Mouse (Mus musculus): ENCODE measurements around the gene Cpt1c. TPM values are rescaled to one million over a fixed set of nuclear protein-coding genes. Genes with fewer than 3 reads are reported as not detected.
A peak's percentile ranks its signal among the peaks of the same experiment; 100 is the strongest.

The Cpt1c gene
- polyA plus RNA-seq, 1 experiment from 2014 or later, result 58.1 TPM

GRCm38 (mm10) chr7:44997940-44998428 lies 23.3 kb upstream of the Cpt1c start:
- no peaks in the 10 kb centered on the region for H3K27me3 ChIP-seq
- H3K27ac ChIP-seq (replicated peaks), result peak overlapping the region; percentile 51
- 3% methylated on average over 15 of the region's 15 CpGs for WGBS
- no peaks in the 10 kb centered on the region for H3K9me3 ChIP-seq
- H3K4me1 ChIP-seq (replicated peaks), result peaks cover 24% of the 10 kb centered on the region
- peak overlapping the region; percentile 65 for H3K4me2 ChIP-seq
- no peak for ATAC-seq (ENCODE audit: low FRiP score, low read depth)
- peak overlapping the region; percentile 45 for H3K4me3 ChIP-seq
- H3K36me3 ChIP-seq, result peaks cover 28% of the 10 kb centered on the region
- peak overlapping the region; percentile 53 for H3K9ac ChIP-seq

- H3K4me3 ChIP-seq, result peak within 1 kb of the TSS; percentile 45
- under 1% methylated on average over 43 of the region's 43 CpGs for WGBS
- peak within 1 kb of the TSS; percentile 51 for H3K27ac ChIP-seq (replicated peaks)
- no peaks in the 10 kb centered on the region for H3K9me3 ChIP-seq
- peak within 1 kb of the TSS; percentile 65 for H3K4me2 ChIP-seq
- peak within 1 kb of the TSS; percentile 53 for H3K9ac ChIP-seq
- H3K36me3 ChIP-seq, result peaks cover 23% of the 10 kb centered on the region
- ATAC-seq (ENCODE audit: low FRiP score, low read depth), result peak; percentile 91
- H3K27me3 ChIP-seq, result no peaks in the 10 kb centered on the region
- peaks cover 24% of the 10 kb centered on the region for H3K4me1 ChIP-seq (replicated peaks)
Observed at GRCm38 (mm10) chr7:44997231-44997939, 22.7 kb upstream of the Cpt1c start, which contains the start of gene Irf3. Gene Irf3 (plus strand): TSS chr7:44997648.

- H3K4me3 ChIP-seq, result peak overlapping the region; percentile 45
- WGBS, result 17% methylated on average over 10 of the region's 10 CpGs
- H3K36me3 ChIP-seq, result peaks cover 15% of the 10 kb centered on the region
- peak overlapping the region; percentile 33; the same call in 1 of the 2 replicates for H3K9ac ChIP-seq
- no peaks in the 10 kb centered on the region for H3K27me3 ChIP-seq
- H3K9me3 ChIP-seq, result no peaks in the 10 kb centered on the region
- H3K4me2 ChIP-seq, result peak overlapping the region; percentile 65
- H3K27ac ChIP-seq (replicated peaks), result peak overlapping the region; percentile 41
- peaks cover 24% of the 10 kb centered on the region for H3K4me1 ChIP-seq (replicated peaks)
- ATAC-seq (ENCODE audit: low FRiP score, low read depth), result no peak
Observed at GRCm38 (mm10) chr7:44996672-44997071, 22.0 kb upstream of the Cpt1c start.

- H3K4me3 ChIP-seq, result peak overlapping the region; percentile 57
- no peaks in the 10 kb centered on the region for H3K9me3 ChIP-seq
- H3K27ac ChIP-seq (replicated peaks), result peak overlapping the region; percentile 91
- peak overlapping the region; percentile 70 for H3K9ac ChIP-seq
- H3K36me3 ChIP-seq, result peaks cover 2% of the 10 kb centered on the region
- no peaks in the 10 kb centered on the region for H3K27me3 ChIP-seq
- peaks cover 40% of the 10 kb centered on the region for H3K4me1 ChIP-seq (replicated peaks)
- WGBS, result under 1% methylated on average over 29 of the region's 29 CpGs
- peak overlapping the region; percentile 69 for H3K4me2 ChIP-seq
- peak; percentile 15 for ATAC-seq (ENCODE audit: low FRiP score, low read depth)
Observed at GRCm38 (mm10) chr7:44986879-44987718, 12.4 kb upstream of the Cpt1c start.

DNA sequence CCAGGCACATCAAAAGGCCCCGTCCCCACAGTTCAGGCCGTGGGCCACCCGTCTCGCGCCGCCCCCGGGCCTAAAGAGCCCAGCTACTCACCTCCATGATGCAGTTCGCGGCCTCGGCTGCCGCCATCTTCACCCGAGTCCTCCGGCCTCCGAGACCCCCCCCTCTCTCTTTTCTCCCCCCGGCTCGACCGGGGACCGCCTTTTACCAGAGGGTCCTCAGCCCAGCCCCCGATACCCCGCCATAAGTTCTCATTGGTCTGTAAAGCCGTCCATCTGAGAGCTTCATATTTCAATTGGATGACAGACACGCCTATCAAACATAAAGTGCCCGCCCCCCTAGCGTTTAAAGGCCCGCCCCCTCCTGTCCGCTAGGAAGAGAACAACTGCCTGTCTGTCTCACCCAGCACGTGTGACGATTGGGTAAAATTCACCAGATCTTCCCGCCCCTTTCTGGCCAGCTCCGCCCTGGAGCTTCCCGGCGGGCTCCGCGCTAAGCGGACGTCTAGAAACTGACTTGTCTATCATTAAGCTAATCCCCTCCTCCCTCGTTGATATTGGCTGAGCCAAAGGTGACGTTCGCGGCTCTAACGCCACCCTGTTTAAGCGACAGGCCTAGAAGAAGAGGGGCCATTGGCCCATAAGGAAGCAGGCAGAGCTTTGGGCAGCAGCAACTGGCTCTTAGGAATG lies 11.7 kb upstream of the Cpt1c start, which contains the start of gene Prmt1:
Gene Prmt1, minus strand, starts transcription at position 377 of the 687 bp plus-strand sequence.
- H3K4me1 ChIP-seq (replicated peaks), result peaks cover 40% of the 10 kb centered on the region
- WGBS, result under 1% methylated on average over 42 of the region's 42 CpGs
- H3K4me3 ChIP-seq, result peak within 1 kb of the TSS; percentile 89
- ATAC-seq (ENCODE audit: low FRiP score, low read depth), result peak; percentile 98
- no peaks in the 10 kb centered on the region for H3K9me3 ChIP-seq
- H3K27ac ChIP-seq (replicated peaks), result peak within 1 kb of the TSS; percentile 96
- H3K36me3 ChIP-seq, result peaks cover 10% of the 10 kb centered on the region
- peak within 1 kb of the TSS; percentile 74 for H3K4me2 ChIP-seq
- no peaks in the 10 kb centered on the region for H3K27me3 ChIP-seq
- H3K9ac ChIP-seq, result peak within 1 kb of the TSS; percentile 97

- H3K27ac ChIP-seq (replicated peaks), result peak overlapping the region; percentile 96
- peak overlapping the region; percentile 89 for H3K4me3 ChIP-seq
- H3K9ac ChIP-seq, result peak overlapping the region; percentile 97
- peaks cover 40% of the 10 kb centered on the region for H3K4me1 ChIP-seq (replicated peaks)
- no peaks in the 10 kb centered on the region for H3K27me3 ChIP-seq
- H3K4me2 ChIP-seq, result peak overlapping the region; percentile 74
- peak; percentile 1; the same call in 1 of the 2 replicates for ATAC-seq (ENCODE audit: low FRiP score, low read depth)
- H3K36me3 ChIP-seq, result peaks cover 16% of the 10 kb centered on the region
- under 1% methylated on average over 41 of the region's 45 CpGs for WGBS
- no peaks in the 10 kb centered on the region for H3K9me3 ChIP-seq
Observed at GRCm38 (mm10) chr7:44985595-44986191, 11.0 kb upstream of the Cpt1c start.

GRCm38 (mm10) chr7:44984833-44985164 lies 10.1 kb upstream of the Cpt1c start:
- Histone ChIP-seq H3K9ac (no peak overlapping the region), H3K36me3 (peaks cover 25% of the 10 kb centered on the region), H3K27me3 (no peaks in the 10 kb centered on the region), H3K27ac (replicated peaks) (peak overlapping the region; percentile 96; the same call in 1 of the 2 replicates), H3K4me3 (peak overlapping the region; percentile 89), H3K4me2 (peak overlapping the region; percentile 74), H3K9me3 (no peaks in the 10 kb centered on the region), H3K4me1 (replicated peaks) (peaks cover 40% of the 10 kb centered on the region)
- no peak for ATAC-seq (ENCODE audit: low FRiP score, low read depth)
- WGBS, result 46% methylated on average over 3 of the region's 3 CpGs

DNA sequence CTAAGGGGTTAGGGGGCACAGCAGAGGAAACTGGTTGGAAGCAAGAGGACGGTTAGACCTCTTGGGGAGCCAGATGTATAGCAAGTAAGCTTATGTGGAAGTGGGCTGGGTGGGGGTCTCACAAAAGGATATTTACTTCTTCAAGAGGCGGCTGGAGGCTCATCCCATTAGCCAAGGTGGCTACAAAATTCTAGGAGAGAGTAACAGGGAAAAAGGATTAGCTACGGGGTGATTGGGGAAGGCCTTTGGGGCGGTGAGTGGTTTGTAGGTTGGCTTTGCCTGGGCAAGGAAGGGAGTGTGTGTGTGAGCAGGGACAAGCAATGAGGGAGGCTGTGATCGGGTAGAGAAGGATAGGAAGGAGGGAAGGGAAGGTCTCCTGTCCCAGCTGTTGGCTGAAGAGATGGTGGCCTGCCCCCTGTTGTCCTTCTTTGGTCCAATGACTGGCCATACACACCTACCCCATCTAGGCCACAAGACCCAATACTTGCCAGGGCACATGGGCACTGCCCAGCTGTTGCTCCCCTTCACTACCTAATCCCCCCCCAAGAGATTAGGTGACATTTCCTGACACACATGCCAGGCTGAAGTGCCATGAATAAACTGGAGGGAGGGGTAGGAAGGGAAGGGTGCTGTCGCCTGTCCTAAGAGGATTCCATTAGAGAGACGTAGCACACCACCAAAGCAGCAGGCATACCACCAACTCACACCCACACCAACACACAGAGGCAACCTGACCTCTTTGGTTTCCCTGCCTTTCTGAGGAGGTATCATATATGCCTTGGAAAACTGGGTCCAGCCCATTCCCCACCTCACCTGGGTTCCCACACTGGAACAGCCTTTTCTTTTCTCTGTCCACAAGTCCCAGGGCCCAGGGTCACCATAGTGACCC lies 9.5 kb upstream of the Cpt1c start:
- Histone ChIP-seq H3K4me3 (peak overlapping the region; percentile 89), H3K4me2 (peak overlapping the region; percentile 74), H3K36me3 (peaks cover 31% of the 10 kb centered on the region), H3K4me1 (replicated peaks) (peaks cover 39% of the 10 kb centered on the region), H3K9me3 (no peaks in the 10 kb centered on the region), H3K27me3 (no peaks in the 10 kb centered on the region), H3K27ac (replicated peaks) (0 out of 2 replicates have a peak overlapping the region, but pooled peaks have one; percentile 21), H3K9ac (no peak overlapping the region)
- 76% methylated on average over 7 of the region's 7 CpGs for WGBS
- ATAC-seq (ENCODE audit: low FRiP score, low read depth), result no peak

GRCm38 (mm10) chr7:44983085-44983484 lies 8.4 kb upstream of the Cpt1c start:
- H3K4me2 ChIP-seq, result no peak overlapping the region
- H3K9ac ChIP-seq, result no peak overlapping the region
- 35% methylated on average over 6 of the region's 6 CpGs for WGBS
- peaks cover 29% of the 10 kb centered on the region for H3K4me1 ChIP-seq (replicated peaks)
- ATAC-seq (ENCODE audit: low FRiP score, low read depth), result no peak
- no peaks in the 10 kb centered on the region for H3K27me3 ChIP-seq
- no peaks in the 10 kb centered on the region for H3K9me3 ChIP-seq
- H3K4me3 ChIP-seq, result no peak overlapping the region
- 0 out of 2 replicates have a peak overlapping the region, but pooled peaks have one; percentile 21 for H3K27ac ChIP-seq (replicated peaks)
- peaks cover 42% of the 10 kb centered on the region for H3K36me3 ChIP-seq

DNA sequence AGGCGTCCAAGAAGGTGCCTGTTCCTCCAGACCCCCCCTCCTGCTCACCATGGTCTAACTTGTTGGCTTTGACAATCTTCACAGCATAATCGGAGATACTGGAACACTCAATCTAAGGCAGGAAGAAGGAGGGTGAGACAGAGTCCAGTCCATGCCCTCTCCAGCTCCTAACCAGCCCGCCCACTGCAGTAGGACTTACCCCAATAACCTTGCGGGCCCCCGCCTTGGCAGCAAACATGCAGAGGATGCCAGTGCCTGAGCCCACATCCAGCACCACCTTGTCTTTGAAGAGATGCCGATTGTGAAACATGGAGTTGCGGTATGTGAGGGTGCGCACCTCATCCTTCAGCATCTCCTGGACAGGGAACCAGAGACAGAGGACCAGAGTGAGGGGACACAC lies 6.9 kb upstream of the Cpt1c start:
- Histone ChIP-seq H3K4me3 (no peak overlapping the region), H3K36me3 (peaks cover 57% of the 10 kb centered on the region), H3K27me3 (no peaks in the 10 kb centered on the region), H3K9ac (no peak overlapping the region), H3K4me1 (replicated peaks) (peaks cover 24% of the 10 kb centered on the region), H3K4me2 (no peak overlapping the region), H3K9me3 (no peaks in the 10 kb centered on the region), H3K27ac (replicated peaks) (no peak overlapping the region)
- 95% methylated on average over 8 of the region's 8 CpGs for WGBS
- ATAC-seq (ENCODE audit: low FRiP score, low read depth), result no peak

All from hindbrain, embryonic 15.5 days (tissue).